Mouse (Mus musculus): ENCODE results near the gene Olfr1496. TPM values are rescaled to one million over a fixed set of nuclear protein-coding genes. Genes with fewer than 3 reads are reported as not detected.
A peak's percentile ranks its signal among the peaks of the same experiment; 100 is the strongest.
"Not testable (repeated sequence)": the region's sequence is repeated elsewhere in the genome, so short reads cannot be mapped to it uniquely, and the experiment has no call there.

Olfr1496 gene
- not detected in 2 replicates for polyA plus RNA-seq (2015; fragmentation: Nextera tagmentation; extraction: Ambion mirVana)

DNA sequence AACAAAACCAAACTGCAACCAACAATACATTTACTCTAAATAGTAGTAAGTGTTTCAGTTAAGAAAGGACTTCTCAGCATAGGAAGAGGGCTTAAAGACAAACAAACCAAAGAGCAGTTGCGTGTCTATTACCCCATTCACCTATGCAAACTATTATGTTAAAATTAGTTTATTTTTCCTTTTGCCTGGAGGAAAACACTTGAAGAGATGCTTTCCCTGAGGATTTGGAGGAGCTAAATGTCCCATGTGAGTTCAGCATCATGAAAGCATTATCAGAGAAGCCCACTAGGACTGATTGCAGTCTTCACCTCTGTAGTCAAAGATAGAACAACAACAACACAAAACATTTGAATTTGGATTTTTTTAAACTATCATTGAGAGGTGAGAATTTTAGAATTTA is at the start of gene Olfr1496:
Olfr1496 (plus strand) TSS at position 301 of the 400 bp plus-strand sequence.
- no peak within 1 kb of the TSS for H3K4me3 ChIP-seq
- H3K4me1 ChIP-seq: no peaks in the 10 kb centered on the region
- H3K36me3 ChIP-seq (replicated peaks): no peaks in the 10 kb centered on the region
- no peak for ATAC-seq (replicated peaks)
- H3K27me3 ChIP-seq (replicated peaks): no peaks in the 10 kb centered on the region
- no peak within 1 kb of the TSS for H3K4me2 ChIP-seq
- 90% methylated on average over 1 of the region's 1 CpGs for WGBS
- H3K9me3 ChIP-seq: no peaks in the 10 kb centered on the region
- H3K9ac ChIP-seq: no peak within 1 kb of the TSS
- no peak within 1 kb of the TSS for H3K27ac ChIP-seq

DNA sequence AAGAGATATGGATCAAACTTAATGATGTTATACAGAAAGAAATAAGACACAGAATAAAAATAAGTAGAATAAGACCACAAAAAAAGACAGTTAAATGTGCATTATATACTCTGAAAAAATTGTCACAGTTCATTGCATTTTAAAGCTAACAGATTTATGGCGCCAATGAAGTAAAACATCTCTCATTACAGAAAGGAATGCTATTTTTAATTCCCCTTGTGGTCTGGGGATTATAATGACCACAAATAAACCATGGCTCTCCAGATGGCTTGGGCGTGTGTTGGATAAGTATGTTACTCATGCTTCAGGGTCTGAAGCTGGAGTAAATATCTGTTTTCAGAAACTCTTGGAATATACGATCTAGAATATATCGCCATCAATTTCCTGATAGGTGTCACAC is 38.2 kb upstream of the Olfr1496 start, which contains the start of gene Olfr1494:
Olfr1494 (plus strand) TSS at position 301 of the 400 bp plus-strand sequence.
- H3K9ac ChIP-seq: no peak within 1 kb of the TSS

DNA sequence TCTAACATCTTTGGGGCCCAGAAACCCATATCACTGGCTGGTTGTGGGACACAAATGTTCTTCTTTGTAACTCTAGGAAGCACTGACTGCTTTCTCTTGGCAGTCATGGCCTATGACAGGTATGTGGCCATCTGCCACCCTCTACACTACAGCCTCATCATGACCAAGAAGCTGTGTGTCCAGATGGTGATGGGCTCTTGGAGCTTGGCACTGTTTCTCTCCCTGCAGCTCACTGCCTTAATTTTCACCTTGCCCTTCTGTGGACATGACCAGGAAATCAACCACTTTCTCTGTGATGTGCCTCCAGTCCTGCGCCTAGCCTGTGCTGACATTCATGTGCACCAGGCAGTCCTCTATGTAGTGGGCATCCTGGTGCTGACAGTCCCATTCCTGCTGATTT is 28.3 kb upstream of the Olfr1496 start:
- H3K4me2 ChIP-seq: no peak overlapping the region
- H3K9me3 ChIP-seq: no peaks in the 10 kb centered on the region
- WGBS: 83% methylated on average over 1 of the region's 1 CpGs
- no peak overlapping the region for H3K4me3 ChIP-seq
- no peaks in the 10 kb centered on the region for H3K36me3 ChIP-seq (replicated peaks)
- no peaks in the 10 kb centered on the region for H3K27me3 ChIP-seq (replicated peaks)
- ATAC-seq (replicated peaks): no peak
- H3K9ac ChIP-seq: no peak overlapping the region
- H3K4me1 ChIP-seq: no peaks in the 10 kb centered on the region
- H3K27ac ChIP-seq: no peak overlapping the region

More for the DNA sequence above, 38.2 kb upstream of the Olfr1496 start, which contains the start of gene Olfr1494:
- no peak for ATAC-seq (replicated peaks)
- Histone ChIP-seq H3K27ac (no peak within 1 kb of the TSS), H3K4me1 (no peaks in the 10 kb centered on the region), H3K9me3 (no peaks in the 10 kb centered on the region; the same call in 1 of the 2 replicates), H3K36me3 (replicated peaks) (no peaks in the 10 kb centered on the region), H3K4me2 (no peak within 1 kb of the TSS), H3K27me3 (replicated peaks) (no peaks in the 10 kb centered on the region), H3K4me3 (no peak within 1 kb of the TSS)
- 92% methylated on average over 4 of the region's 4 CpGs for WGBS

DNA sequence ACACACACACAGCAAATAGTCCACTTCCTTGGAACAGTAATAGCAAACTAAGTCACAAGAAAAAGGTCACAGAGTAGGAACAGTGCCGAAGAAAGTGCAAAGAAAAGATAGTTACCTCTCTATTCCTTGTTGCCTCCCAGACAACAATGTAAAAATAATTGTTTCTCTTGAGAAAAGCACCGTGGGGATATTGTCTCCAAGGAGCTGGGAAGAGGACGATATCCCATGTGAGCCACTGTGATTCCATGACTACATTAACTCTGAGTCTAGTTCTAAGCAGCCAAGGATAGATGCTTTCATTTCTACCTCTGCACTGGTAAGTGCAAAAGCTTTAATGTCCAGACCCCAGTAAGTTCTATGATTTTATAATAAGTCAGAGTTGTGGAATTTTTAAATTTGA is 13.4 kb upstream of the Olfr1496 start, which contains the start of gene Olfr1495:
Olfr1495 (plus strand) TSS at position 301 of the 400 bp plus-strand sequence.
- Histone ChIP-seq H3K4me3 (no peak within 1 kb of the TSS), H3K9ac (no peak within 1 kb of the TSS), H3K27ac (no peak within 1 kb of the TSS), H3K9me3 (no peaks in the 10 kb centered on the region), H3K4me2 (no peak within 1 kb of the TSS), H3K36me3 (replicated peaks) (no peaks in the 10 kb centered on the region), H3K27me3 (replicated peaks) (no peaks in the 10 kb centered on the region), H3K4me1 (no peaks in the 10 kb centered on the region)
- 87% methylated on average over 3 of the region's 3 CpGs for WGBS
- no peak for ATAC-seq (replicated peaks)

DNA sequence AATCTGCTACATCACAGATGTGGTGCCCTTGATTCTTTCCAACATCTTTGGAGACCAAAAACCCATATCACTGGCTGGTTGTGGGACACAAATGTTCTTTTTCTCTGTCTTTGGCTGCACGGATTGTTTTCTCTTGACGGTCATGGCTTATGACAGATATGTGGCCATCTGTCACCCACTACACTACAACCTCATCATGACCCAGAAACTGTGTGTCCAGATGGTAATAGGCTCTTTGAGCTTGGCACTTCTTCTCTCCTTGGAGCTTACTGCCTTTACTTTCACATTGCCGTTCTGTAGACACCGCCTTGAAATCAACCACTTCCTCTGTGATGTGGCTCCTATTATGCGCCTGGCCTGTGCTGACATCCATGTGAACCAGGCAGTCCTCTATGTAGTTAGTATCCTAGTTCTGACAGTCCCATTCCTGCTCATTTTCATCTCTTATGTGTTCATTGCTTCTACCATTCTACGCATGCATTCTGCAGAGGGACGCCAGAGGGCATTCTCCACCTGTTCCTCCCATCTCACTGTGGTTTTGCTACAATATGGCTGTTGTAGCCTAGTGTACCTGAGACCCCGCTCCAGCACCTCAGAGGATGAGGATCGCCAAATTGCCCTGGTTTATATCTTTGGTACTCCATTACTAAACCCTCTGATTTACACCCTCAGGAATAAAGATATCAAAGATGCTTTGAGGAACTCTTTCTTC is 9.0 kb upstream of the Olfr1496 start:
- Histone ChIP-seq H3K9me3 (no peaks in the 10 kb centered on the region), H3K27ac (no peak overlapping the region), H3K4me3 (no peak overlapping the region), H3K27me3 (replicated peaks) (no peaks in the 10 kb centered on the region), H3K36me3 (replicated peaks) (no peaks in the 10 kb centered on the region), H3K9ac (no peak overlapping the region), H3K4me2 (no peak overlapping the region), H3K4me1 (no peaks in the 10 kb centered on the region)
- no peak for ATAC-seq (replicated peaks)
- WGBS: 91% methylated on average over 9 of the region's 9 CpGs

DNA sequence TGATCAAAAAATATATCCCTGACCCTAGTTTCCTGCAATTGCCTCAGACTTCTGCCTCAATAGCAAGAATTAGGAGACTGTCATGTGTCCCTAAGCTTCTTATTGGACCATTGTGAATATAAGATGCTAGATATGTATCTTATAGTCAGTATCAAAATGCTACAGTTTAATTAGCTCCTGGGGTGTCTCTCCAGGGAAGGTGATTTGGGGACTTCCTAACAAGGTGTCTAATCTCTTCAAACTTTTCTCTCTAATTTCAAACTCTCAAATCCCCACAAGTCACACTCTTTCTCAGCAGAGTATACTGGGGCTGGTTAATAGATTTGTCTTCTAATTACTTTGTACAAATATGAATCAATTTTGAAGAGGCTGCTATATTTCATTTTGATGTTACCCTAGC is 20.4 kb downstream of the Olfr1496 start, which contains the start of gene Olfr1497:
Olfr1497 (minus strand) TSS at position 101 of the 400 bp plus-strand sequence.
- H3K27me3 ChIP-seq (replicated peaks): no peaks in the 10 kb centered on the region
- H3K9me3 ChIP-seq: no peaks in the 10 kb centered on the region
- no peaks in the 10 kb centered on the region for H3K4me1 ChIP-seq
- H3K9ac ChIP-seq: no peak within 1 kb of the TSS
- no peak within 1 kb of the TSS for H3K4me2 ChIP-seq
- no peak within 1 kb of the TSS for H3K4me3 ChIP-seq
- no peaks in the 10 kb centered on the region for H3K36me3 ChIP-seq (replicated peaks)
- H3K27ac ChIP-seq: no peak within 1 kb of the TSS
- ATAC-seq (replicated peaks): no peak

DNA sequence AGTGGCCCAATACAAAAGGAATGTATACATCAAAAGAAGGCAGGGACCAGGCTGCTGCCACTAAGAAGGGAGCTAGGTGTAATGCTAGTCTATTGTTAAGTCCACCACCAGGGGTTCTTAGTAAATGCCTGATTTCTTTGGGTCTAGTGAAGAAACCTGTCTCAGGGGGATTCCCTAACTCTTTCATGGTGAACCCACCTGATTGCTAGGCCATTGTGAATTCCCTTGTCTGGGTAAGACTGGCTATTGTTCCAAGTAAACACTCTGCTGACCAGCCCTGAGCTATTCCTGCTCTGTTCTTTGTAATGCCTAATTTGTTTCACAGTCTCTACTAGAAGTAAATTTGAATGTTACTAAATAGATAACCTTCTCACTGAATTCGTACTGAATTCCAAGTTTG is 27.8 kb downstream of the Olfr1496 start:
- H3K27ac ChIP-seq; H3K4me3 ChIP-seq; H3K9me3 ChIP-seq; H3K27me3 ChIP-seq (replicated peaks); H3K9ac ChIP-seq; H3K4me1 ChIP-seq; H3K4me2 ChIP-seq; ATAC-seq (replicated peaks); H3K36me3 ChIP-seq (replicated peaks): not testable (repeated sequence)
- WGBS: 59% methylated on average over 1 of the region's 1 CpGs

DNA sequence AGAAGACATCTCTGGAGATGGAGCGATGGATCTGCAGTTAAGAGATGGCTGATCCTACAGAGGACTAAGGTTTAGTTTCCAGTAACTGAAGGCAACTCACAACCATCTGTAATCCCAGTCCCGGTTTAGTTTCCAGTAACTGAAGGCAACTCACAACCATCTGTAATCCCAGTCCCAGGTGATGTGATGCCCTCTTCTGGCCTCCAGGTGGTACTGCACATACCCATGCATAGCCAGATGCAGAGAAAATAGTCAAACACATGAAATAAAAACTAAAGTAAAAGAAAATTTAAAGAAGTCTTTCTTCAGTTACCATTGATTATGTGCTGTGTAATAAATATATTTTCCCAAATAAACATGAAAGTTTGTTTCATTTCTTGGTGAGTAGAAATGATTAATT is 35.1 kb downstream of the Olfr1496 start:
- Histone ChIP-seq H3K9ac (no peak overlapping the region), H3K27me3 (replicated peaks) (no peaks in the 10 kb centered on the region), H3K4me1 (no peaks in the 10 kb centered on the region), H3K4me3 (no peak overlapping the region), H3K4me2 (no peak overlapping the region), H3K36me3 (replicated peaks) (no peaks in the 10 kb centered on the region), H3K9me3 (no peaks in the 10 kb centered on the region), H3K27ac (no peak overlapping the region)
- 64% methylated on average over 2 of the region's 2 CpGs for whole genome bisulfite sequencing
- ATAC-seq (replicated peaks): no peak

DNA sequence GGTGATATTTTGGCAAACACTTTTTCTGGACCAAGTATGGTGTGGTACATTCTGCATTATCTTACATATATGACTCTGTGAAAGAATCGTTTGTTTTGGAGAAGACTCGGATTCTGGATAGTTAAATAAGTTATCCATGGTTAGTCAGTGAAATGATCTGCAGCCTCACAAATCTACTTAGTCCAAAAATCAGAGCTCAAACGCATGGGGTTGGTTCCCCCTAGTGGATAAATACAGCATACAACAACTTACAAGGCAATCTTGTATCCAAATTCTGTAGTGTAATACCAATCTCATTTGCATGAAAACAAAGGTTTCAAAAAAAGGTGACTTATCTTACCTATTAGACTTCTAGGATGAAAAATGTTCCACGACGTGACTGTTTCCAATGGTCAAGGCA is 41.1 kb downstream of the Olfr1496 start:
- 37% methylated on average over 5 of the region's 5 CpGs for WGBS
- H3K27ac ChIP-seq: no peak overlapping the region
- no peak overlapping the region for H3K4me2 ChIP-seq
- H3K9me3 ChIP-seq: no peaks in the 10 kb centered on the region
- H3K36me3 ChIP-seq (replicated peaks): no peaks in the 10 kb centered on the region
- 0 out of 2 replicates have a peak, but pooled peaks have one; percentile 58 for ATAC-seq (replicated peaks)
- no peaks in the 10 kb centered on the region for H3K27me3 ChIP-seq (replicated peaks)
- H3K4me1 ChIP-seq: no peaks in the 10 kb centered on the region
- H3K4me3 ChIP-seq: no peak overlapping the region
- no peak overlapping the region for H3K9ac ChIP-seq

DNA sequence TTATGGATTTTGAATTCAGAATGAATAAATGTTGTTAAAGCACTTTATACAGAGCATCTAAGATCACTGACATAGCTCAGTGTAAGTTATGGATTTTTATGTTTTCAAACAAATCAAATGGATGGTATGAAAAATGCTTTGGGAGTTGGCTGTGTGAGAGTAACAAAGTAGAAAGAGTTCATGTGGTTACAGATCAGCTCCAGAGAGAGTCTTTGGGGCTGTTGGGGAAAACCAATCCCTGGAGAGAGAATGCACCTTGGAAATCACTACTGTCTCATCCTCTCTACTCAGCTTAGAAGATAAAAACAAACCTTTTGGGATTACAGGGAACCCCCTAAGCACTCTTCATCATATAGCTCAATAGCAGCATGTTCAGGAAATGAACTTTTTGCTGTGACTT is 41.7 kb downstream of the Olfr1496 start, which contains the start of gene Olfr1499:
Olfr1499 (minus strand) TSS at position 101 of the 400 bp plus-strand sequence.
- no peak within 1 kb of the TSS for H3K27ac ChIP-seq
- H3K9ac ChIP-seq: no peak within 1 kb of the TSS
- ATAC-seq (replicated peaks): no peak
- H3K4me2 ChIP-seq: no peak within 1 kb of the TSS
- H3K36me3 ChIP-seq (replicated peaks): no peaks in the 10 kb centered on the region
- no peaks in the 10 kb centered on the region for H3K9me3 ChIP-seq
- no peak within 1 kb of the TSS for H3K4me3 ChIP-seq
- no peaks in the 10 kb centered on the region for H3K4me1 ChIP-seq
- H3K27me3 ChIP-seq (replicated peaks): no peaks in the 10 kb centered on the region

DNA sequence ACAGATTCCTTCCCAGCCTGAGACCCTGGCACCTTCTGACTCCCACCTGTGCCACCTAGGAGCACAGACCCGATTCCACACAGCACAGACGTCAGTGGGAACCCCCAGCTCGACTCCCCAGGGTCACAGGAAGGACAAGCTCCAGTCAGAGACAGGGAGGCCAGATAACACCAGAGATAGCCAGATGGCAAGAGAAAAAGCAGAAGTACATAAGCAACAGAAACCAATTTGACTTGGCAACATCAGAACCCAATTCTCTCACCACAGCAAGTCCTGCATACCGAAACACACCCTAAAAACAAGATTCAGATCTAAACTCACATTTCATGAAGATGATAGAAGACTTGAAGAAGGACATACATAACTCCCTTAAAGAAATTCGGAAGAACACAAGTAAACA is 43.2 kb downstream of the Olfr1496 start:
- ATAC-seq (replicated peaks): no peak
- Histone ChIP-seq H3K9me3 (no peaks in the 10 kb centered on the region), H3K36me3 (replicated peaks) (no peaks in the 10 kb centered on the region), H3K9ac (no peak overlapping the region), H3K27ac (no peak overlapping the region), H3K4me2 (no peak overlapping the region), H3K4me3 (no peak overlapping the region), H3K4me1 (no peaks in the 10 kb centered on the region), H3K27me3 (replicated peaks) (no peaks in the 10 kb centered on the region)
- 74% methylated on average over 5 of the region's 5 CpGs for WGBS

DNA sequence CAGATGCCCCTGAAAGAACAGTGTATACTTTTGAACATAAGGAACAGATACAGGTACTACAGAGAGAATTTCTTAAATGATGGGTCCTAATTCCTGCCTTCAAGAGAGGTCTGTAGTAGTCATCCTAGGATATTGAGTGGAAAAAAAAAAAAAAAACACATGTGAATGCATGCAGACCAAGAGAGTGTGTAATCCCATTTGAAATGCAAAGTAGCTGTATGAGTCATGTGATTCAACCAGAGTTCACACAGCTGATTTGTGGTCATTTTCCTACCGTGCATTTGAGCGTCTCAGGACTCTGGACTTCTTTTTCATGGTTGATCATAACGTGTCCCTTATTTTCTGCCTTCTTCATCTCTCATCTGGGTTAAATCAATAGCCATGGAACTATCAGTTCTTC is 50.8 kb downstream of the Olfr1496 start:
- Histone ChIP-seq H3K4me3 (no peak overlapping the region), H3K4me1 (no peaks in the 10 kb centered on the region), H3K9me3 (no peaks in the 10 kb centered on the region), H3K9ac (no peak overlapping the region), H3K4me2 (no peak overlapping the region), H3K27me3 (replicated peaks) (no peaks in the 10 kb centered on the region), H3K27ac (no peak overlapping the region), H3K36me3 (replicated peaks) (no peaks in the 10 kb centered on the region)
- no peak for ATAC-seq (replicated peaks)
- 59% methylated on average over 3 of the region's 3 CpGs for WGBS

DNA sequence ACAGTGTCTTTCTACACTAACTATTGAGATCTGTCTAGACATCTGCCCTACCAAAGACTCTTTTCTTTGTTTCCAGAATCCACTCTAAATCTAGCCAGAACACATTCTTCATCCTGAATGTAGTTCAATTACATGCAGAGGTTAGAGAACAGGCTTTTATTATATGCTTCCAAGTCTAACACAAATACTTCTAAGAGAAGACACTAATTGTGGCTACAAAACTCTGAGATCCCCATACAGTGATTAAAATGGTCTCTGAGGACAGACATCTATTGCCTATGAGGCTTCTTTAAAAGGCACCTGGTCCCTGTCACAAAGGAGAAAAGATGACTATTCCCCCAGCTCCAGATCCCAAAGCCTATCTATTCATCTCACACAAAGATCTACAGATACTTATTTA is 52.7 kb downstream of the Olfr1496 start, which contains the start of gene Olfr1500:
Olfr1500 (minus strand) TSS at position 101 of the 400 bp plus-strand sequence.
- Histone ChIP-seq H3K4me2 (no peak within 1 kb of the TSS), H3K27me3 (replicated peaks) (no peaks in the 10 kb centered on the region), H3K4me3 (no peak within 1 kb of the TSS), H3K4me1 (no peaks in the 10 kb centered on the region), H3K36me3 (replicated peaks) (no peaks in the 10 kb centered on the region), H3K9me3 (no peaks in the 10 kb centered on the region), H3K9ac (no peak within 1 kb of the TSS), H3K27ac (no peak within 1 kb of the TSS)
- ATAC-seq (replicated peaks): no peak
